Mouse (Mus musculus) NIH3T3 (cell line): ENCODE data around the gene Ust.
A peak's percentile ranks its signal among the peaks of the same experiment; 100 is the strongest.

Source experiments
- DNase-seq: peaks from one replicate; pipeline ENCODE4 v3.0.0-alpha.2; 2012; ENCODE audit warnings: low read depth

The Ust gene

DNA sequence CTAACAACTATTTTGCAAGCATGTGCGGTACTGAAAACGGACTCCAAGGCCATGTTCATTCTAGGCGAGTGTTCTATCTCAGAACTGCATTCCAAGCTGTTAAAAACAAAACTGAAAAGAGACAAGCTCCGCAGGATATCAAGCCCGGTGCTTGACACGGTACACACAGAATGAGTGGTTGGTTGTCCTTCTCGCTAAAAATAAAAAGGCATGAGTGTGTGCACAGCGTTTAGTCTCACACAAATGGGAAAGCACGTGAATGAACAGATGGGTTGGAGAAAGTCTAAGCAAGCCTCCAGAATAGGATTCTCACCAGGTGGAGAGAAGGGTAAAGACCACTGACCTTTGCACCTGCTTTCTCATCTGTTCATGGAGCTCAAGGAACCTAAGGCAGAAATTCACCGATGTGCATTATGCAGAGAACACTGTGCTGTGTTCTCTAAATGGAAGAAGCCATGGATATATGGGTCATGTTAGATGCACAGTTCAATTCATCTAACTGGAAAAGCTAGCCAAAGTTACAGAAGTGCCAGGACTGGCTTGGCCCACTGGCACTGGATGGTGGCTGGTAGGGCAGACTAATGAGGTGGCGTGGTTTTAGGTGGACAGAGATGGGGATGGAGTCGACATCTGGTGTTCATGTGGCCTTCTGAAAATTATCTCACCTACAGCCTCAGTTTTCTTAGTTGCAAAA, 90.8 kb downstream of the Ust start:
- DNase-seq = no peak

- no peak for DNase-seq
Observed at GRCm38 (mm10) chr10:8419496-8420009, 99.1 kb downstream of the Ust start.

- DNase-seq = no peak
Observed at GRCm38 (mm10) chr10:8415474-8415873, 103.2 kb downstream of the Ust start.

DNA sequence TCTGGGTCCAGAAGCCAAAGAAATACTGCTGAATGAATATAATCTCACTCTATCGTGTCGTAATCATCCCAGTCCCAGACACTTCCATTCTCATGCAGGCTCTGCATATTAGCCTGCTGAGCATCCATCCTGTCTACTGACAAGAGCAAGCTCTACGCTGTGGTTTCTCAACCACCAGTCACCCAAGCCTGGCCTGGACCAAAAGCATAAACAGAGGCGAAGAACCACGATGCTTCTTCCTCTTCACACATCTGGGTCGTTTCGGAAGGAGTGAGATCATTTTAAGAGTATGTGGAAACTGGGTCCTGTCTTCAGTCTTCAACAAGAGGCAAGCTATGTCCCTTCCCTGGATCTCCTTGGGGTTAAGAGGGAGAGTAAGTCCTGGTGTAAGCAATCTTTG, 103.6 kb downstream of the Ust start:
- no peak for DNase-seq

DNA sequence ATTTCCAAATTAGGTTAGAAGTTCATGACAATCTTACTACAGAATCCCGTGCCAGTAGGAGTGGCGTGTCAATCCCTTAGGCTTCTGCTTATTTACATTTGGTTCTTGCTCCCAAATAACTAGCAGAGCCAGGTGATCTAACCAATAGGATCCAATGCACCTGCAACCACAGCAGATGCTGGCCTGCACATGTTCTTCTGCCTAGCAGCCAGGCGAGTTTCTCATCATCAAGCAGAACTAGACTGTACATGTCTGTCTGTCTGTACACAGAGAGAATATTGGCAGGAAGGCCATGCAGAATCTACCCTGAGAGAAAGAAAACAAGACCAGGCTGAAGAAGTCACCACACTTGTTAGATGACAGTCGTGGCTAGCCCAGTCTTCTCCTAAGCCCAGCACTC, 113.5 kb downstream of the Ust start:
- DNase-seq = no peak

DNA sequence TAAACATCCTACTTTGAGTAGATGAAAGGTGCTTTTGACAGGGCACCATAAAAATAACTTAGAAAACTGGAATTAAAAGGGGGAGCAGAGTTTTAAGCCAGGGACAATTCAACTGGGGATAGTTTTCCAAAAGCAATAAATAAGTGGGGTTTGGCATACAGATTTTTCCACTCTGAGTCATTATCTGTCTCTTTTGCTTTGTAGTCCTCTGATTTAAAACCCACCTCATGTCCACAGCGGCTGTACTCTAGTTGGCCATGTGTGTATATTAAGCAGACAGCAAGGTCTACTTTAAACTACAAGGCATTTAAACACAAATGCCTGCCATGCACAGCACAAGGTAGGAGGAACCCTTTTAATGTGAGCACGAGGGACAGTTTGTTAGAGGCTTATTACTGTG, 126.4 kb downstream of the Ust start:
- DNase-seq = peak; percentile 47

- peak; percentile 88 for DNase-seq
Observed at GRCm38 (mm10) chr10:8391264-8391748, 127.3 kb downstream of the Ust start.

GRCm38 (mm10) chr10:8388239-8388638, 130.4 kb downstream of the Ust start:
- no peak for DNase-seq

GRCm38 (mm10) chr10:8369894-8370500, 148.6 kb downstream of the Ust start:
- DNase-seq = no peak

DNA sequence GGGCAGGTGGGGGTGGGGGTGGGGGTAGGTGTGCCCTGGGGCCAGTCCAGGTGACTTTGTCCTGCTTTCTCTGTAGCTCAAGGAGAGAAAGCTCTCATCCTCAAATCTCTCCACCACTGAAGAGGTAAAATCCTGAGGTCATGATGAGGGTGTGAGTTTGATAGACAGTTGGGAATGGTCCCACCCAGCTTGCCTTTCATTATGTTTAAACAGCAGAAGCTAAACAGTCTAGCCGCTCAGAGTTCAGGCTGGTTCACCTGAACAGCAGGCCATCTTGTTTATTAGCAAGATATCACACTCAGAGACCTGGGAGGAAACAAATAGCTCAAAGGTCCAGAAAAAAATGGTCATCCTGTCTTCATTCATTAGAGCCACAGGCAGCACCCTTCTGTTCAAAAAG, 152.8 kb downstream of the Ust start:
- DNase-seq = no peak

DNA sequence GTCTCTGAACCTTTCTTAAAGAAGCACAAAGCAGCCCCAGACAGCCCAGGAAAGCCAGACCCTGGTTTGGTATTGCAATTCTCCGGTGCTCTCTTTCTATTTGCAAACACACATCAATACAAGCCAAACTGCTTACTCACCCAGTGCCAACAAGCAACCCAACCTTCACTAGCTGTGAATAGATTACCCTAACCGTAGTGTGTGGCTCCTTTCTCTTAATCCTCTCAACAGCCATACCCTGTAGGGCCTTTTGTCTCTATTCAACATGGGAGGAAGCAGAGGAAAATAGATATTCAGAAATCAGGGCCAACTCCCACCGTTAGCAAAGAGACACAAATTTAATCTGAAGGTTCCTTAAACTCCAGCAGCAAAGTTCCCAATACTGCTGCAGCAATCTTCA, 154.4 kb downstream of the Ust start:
- no peak for DNase-seq

GRCm38 (mm10) chr10:8363281-8363680, 155.3 kb downstream of the Ust start:
- peak; percentile 69 for DNase-seq

- peak; percentile 79 for DNase-seq
Observed at GRCm38 (mm10) chr10:8358286-8359045, 160.2 kb downstream of the Ust start.

GRCm38 (mm10) chr10:8353534-8353933, 165.1 kb downstream of the Ust start:
- no peak for DNase-seq

DNA sequence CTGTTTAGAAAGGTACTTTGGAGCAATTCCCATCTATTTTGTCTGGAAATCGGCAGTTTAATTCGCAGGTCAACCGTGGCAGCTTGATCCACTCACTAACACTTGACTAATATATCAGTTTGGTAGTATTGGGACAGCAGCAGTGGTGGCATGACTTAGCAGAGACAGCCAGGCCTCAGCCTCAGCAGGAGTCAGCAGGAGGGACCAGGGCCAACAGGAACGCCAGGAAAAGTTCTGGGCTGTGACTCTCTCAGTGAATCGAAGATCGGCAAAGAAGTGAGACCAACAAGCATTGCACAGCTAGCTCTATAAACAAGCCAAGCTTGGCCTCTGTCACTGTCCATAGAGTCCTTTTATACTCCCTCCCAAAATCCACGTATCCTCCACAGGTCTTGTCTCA, 168.0 kb downstream of the Ust start:
- DNase-seq = no peak

DNA sequence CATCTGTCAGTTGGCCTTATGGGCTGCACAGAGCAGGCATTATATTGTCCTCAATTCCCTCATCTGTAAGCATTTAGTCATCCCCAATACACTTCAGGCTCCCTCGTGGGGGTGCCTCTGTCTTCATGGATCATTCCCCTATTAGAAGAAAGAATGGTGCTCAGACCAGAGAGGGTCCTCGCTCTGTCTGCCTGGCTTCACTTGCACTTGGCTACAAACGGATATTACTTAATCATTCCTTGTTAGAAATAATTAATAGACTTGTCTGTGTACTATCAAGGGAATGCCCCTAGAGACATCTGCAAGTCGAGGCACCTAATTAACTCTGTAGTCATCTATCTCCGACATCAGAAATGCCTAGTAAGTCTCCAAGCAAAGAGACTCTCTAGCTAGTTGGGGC, 171.1 kb downstream of the Ust start:
- no peak for DNase-seq

GRCm38 (mm10) chr10:8342556-8342955, 176.1 kb downstream of the Ust start:
- no peak for DNase-seq

- no peak for DNase-seq
Observed at GRCm38 (mm10) chr10:8339645-8340428, 178.8 kb downstream of the Ust start.

GRCm38 (mm10) chr10:8336601-8337000, 182.0 kb downstream of the Ust start:
- DNase-seq = no peak

GRCm38 (mm10) chr10:8330958-8331357, 187.7 kb downstream of the Ust start:
- peak; percentile 67 for DNase-seq

DNA sequence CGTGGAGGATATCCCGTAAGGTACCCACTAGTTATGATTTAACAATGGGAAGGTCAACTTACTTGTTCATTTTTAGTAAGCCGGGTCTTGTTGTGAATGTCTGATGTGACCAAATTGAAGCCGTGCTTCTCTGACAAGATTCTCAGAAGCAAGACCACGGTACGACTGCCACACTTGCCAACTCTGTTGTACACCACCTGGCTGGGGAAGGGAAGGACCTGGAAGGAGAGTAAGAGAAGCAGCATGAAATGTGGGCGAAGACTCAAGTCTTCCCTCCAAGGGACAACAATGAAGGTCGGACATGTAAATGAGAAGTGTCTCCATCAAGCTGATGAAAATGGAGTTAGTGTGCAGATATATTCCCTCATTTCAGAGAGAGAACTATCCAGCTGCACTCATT, 188.6 kb downstream of the Ust start:
- DNase-seq = no peak

- peak; percentile 82 for DNase-seq
Observed at GRCm38 (mm10) chr10:8323304-8323765, 195.3 kb downstream of the Ust start.
